ENCODE assay signal across 9 mouse cellular contexts in genomic region chr10:117432871-117433546, GRCm38 (mm10). TPM values are rescaled to one million over a fixed set of nuclear protein-coding genes. Genes with fewer than 3 reads are reported as not detected.
DNase-seq lines count a peak whose midpoint lies in the region; ATAC-seq lines count a peak whose summit lies in the region.
"Had no signal": no experiment of that assay in that cellular context is flagged by ENCODE, and none has a peak within 500 bp of the region (broad histone marks: within the 10 kb centered on the region; RNA-seq: fewer than 3 reads in every experiment).

No protein-coding gene starts in this region.

- H3K4me3 ChIP-seq in heart, embryonic 13.5 days = peak overlapping the region; percentile 42
- no peak overlapping the region for H3K4me3 ChIP-seq in intestine, embryonic 14.5 days (ENCODE audit: low read depth, low read length)

- peaks cover 24% of the 10 kb centered on the region for H3K27me3 ChIP-seq in heart, embryonic 13.5 days (replicated peaks)
- H3K27me3 ChIP-seq in intestine, embryonic 14.5 days (replicated peaks; ENCODE audit: control insufficient read depth, insufficient read depth, low read length) = no peaks in the 10 kb centered on the region
- H3K27me3 ChIP-seq in splenic B cell, adult 2 months (ENCODE audit: control insufficient read depth, insufficient read depth, low read length, poor library complexity, severe bottlenecking) = no peaks in the 10 kb centered on the region

- H3K9me3 ChIP-seq in heart, embryonic 13.5 days = no peaks in the 10 kb centered on the region
- no peaks in the 10 kb centered on the region for H3K9me3 ChIP-seq in intestine, embryonic 14.5 days (ENCODE audit: control insufficient read depth, low read length)
- H3K9me3 ChIP-seq: hindbrain, embryonic 15.5 days had no signal

- no peak for ATAC-seq in heart, embryonic 13.5 days (ENCODE audit: extremely low read depth, insufficient number of reproducible peaks, low FRiP score, low TSS enrichment)
- no peak for ATAC-seq in intestine, embryonic 14.5 days (replicated peaks; ENCODE audit: low FRiP score, low TSS enrichment, low read depth)

- intact Hi-C loops in gastrocnemius, postnatal 36 days (cut with DNase I) = loop anchor here (5.0 to 10.0 kb wide), 2 partner anchors 56 to 158 kb away; no protein-coding TSS in a partner anchor

- H3K4me1 ChIP-seq in heart, embryonic 13.5 days = peaks cover 19% of the 10 kb centered on the region
- no peaks in the 10 kb centered on the region; the same call in 1 of the 2 replicates for H3K4me1 ChIP-seq in intestine, embryonic 14.5 days (replicated peaks; ENCODE audit: control insufficient read depth, insufficient read depth, low read length)

- H3K27ac ChIP-seq in heart, embryonic 13.5 days (replicated peaks) = no peak overlapping the region
- no peak overlapping the region for H3K27ac ChIP-seq in intestine, embryonic 14.5 days (ENCODE audit: low read depth)
- H3K27ac ChIP-seq: hindbrain, embryonic 15.5 days had no signal

- H3K4me2 ChIP-seq in heart, embryonic 13.5 days = peak overlapping the region; percentile 67
- peak overlapping the region; percentile 24; the same call in 1 of the 2 replicates for H3K4me2 ChIP-seq in intestine, embryonic 14.5 days (ENCODE audit: low read length)

- H3K9ac ChIP-seq in heart, embryonic 13.5 days = peak overlapping the region; percentile 62; the same call in 1 of the 2 replicates
- H3K9ac ChIP-seq in intestine, embryonic 14.5 days (ENCODE audit: low read length) = no peak overlapping the region
- H3K9ac ChIP-seq: hindbrain, embryonic 15.5 days had no signal

- DNase-seq in heart, adult 18-20 months = no peak
- peak; percentile 50 to 52 for DNase-seq in spleen, adult 18-20 months
- no peak for DNase-seq in spleen, postnatal 4 days (ENCODE audit: low spot score in 2 of 2)
- DNase-seq in intestine, embryonic 14.5 days (ENCODE audit: low spot score) = no peak
- DNase-seq in splenic B cell, adult 2 months (ENCODE audit: low read depth, low spot score) = peak; percentile 70
- no peak for DNase-seq in embryo, embryonic 9.5 days (ENCODE audit: extremely low spot score)
- DNase-seq in gastrocnemius, postnatal 36 days = no peak

- H3K36me3 ChIP-seq in heart, embryonic 13.5 days = no peaks in the 10 kb centered on the region
- no peaks in the 10 kb centered on the region for H3K36me3 ChIP-seq in intestine, embryonic 14.5 days (ENCODE audit: control insufficient read depth, insufficient read depth, low read length)
- no peaks in the 10 kb centered on the region for H3K36me3 ChIP-seq in splenic B cell, adult 2 months (ENCODE audit: control insufficient read depth, insufficient read depth, low read length, poor library complexity, severe bottlenecking)
- H3K36me3 ChIP-seq: hindbrain, embryonic 15.5 days had no signal

- WGBS in heart, embryonic 13.5 days = 84% methylated on average over 7 of the region's 7 CpGs
- 94% methylated on average over 7 of the region's 7 CpGs for WGBS in intestine, embryonic 14.5 days

RNA-seq across cellular contexts. Expression of gene Cpsf6, which starts 53.2 kb away (rescaled TPM):
- polyA plus RNA-seq in heart, embryonic 13.5 days (2015; fragmentation: Nextera tagmentation; extraction: Ambion mirVana) = 76.7 and 91.9 TPM in 2 replicates
- total RNA-seq in heart, adult 18-20 months (2021) = 10 to 100 TPM; 31.3 to 34.7 TPM
- 150 and 169 TPM in 2 replicates for polyA plus RNA-seq in intestine, embryonic 14.5 days (2014; fragmentation: Nextera tagmentation; extraction: Ambion mirVana)
- 10 to 100 TPM; 18.9 to 20.3 TPM for total RNA-seq in gastrocnemius, postnatal 36 days (2021)

Comparison
In these comparisons a context has a peak if more than half of its experiments do, and no peak if none do; other contexts are left out.
1. DNase-seq: peak in spleen, adult 18-20 months (2 of 2) and splenic B cell, adult 2 months (single experiment); none in heart, adult 18-20 months (0 of 2), spleen, postnatal 4 days (0 of 2), intestine, embryonic 14.5 days (single experiment), embryo, embryonic 9.5 days (single experiment) and gastrocnemius, postnatal 36 days (0 of 2).